Mouse (Mus musculus): Measurements from ENCODE around the gene Thpo. TPM values are rescaled to one million over a fixed set of nuclear protein-coding genes. Genes with fewer than 3 reads are reported as not detected.

Gene Thpo
- polyA plus RNA-seq, 1 experiment = 1.1 TPM

- Histone ChIP-seq H3K4me1 (ENCODE audit: control insufficient read depth, insufficient read depth, low read length) (0 out of 2 replicates have a peak, but pooled peaks cover 3% of the 10 kb centered on the region), H3K4me3 (replicated peaks; ENCODE audit: extremely low read depth, low read depth, low read length) (no peak overlapping the region)
- TF ChIP-seq POLR2A (IDR thresholded peaks at IDR 0.05; ENCODE audit: borderline replicate concordance, extremely low read depth, low read depth, low read length) (no peak), CTCF (IDR thresholded peaks at IDR 0.05; ENCODE audit: insufficient read depth, low read length) (no peak)
- DNase-seq = no peak
- WGBS = 29% methylated on average over 5 of the region's 5 CpGs
Observed at GRCm38 (mm10) chr16:20730293-20730711, 4.0 kb downstream of the Thpo start.

GRCm38 (mm10) chr16:20726384-20726783, 7.9 kb downstream of the Thpo start:
- no peak for DNase-seq
- no peaks in the 10 kb centered on the region for H3K4me1 ChIP-seq (ENCODE audit: control insufficient read depth, insufficient read depth, low read length)
- H3K4me3 ChIP-seq (replicated peaks; ENCODE audit: extremely low read depth, low read depth, low read length) = no peak overlapping the region
- 47% methylated on average over 1 of the region's 1 CpGs for WGBS
- TF ChIP-seq POLR2A (IDR thresholded peaks at IDR 0.05; ENCODE audit: borderline replicate concordance, extremely low read depth, low read depth, low read length) (no peak), CTCF (IDR thresholded peaks at IDR 0.05; ENCODE audit: insufficient read depth, low read length) (no peak)

- TF ChIP-seq CTCF (IDR thresholded peaks at IDR 0.05; ENCODE audit: insufficient read depth, low read length) = no peak
- TF ChIP-seq POLR2A (IDR thresholded peaks at IDR 0.05; ENCODE audit: borderline replicate concordance, extremely low read depth, low read depth, low read length) = no peak
- 78% methylated on average over 4 of the region's 4 CpGs for WGBS
- H3K4me1 ChIP-seq (ENCODE audit: control insufficient read depth, insufficient read depth, low read length) = no peaks in the 10 kb centered on the region
- no peak for DNase-seq
- H3K4me3 ChIP-seq (replicated peaks; ENCODE audit: extremely low read depth, low read depth, low read length) = no peak overlapping the region
Observed at GRCm38 (mm10) chr16:20725750-20726149, 8.6 kb downstream of the Thpo start.

GRCm38 (mm10) chr16:20725321-20725720, 9.0 kb downstream of the Thpo start:
- no peaks in the 10 kb centered on the region for H3K4me1 ChIP-seq (ENCODE audit: control insufficient read depth, insufficient read depth, low read length)

GRCm38 (mm10) chr16:20724338-20724748, 10.0 kb downstream of the Thpo start:
- WGBS = 30% methylated on average over 5 of the region's 5 CpGs

More at GRCm38 (mm10) chr16:20725321-20725720, 9.0 kb downstream of the Thpo start:
- no peak for DNase-seq
- TF ChIP-seq POLR2A (IDR thresholded peaks at IDR 0.05; ENCODE audit: borderline replicate concordance, extremely low read depth, low read depth, low read length) (no peak), CTCF (IDR thresholded peaks at IDR 0.05; ENCODE audit: insufficient read depth, low read length) (no peak)
- 90% methylated on average over 7 of the region's 7 CpGs for WGBS
- no peak overlapping the region for H3K4me3 ChIP-seq (replicated peaks; ENCODE audit: extremely low read depth, low read depth, low read length)

GRCm38 (mm10) chr16:20723247-20723646, 11.1 kb downstream of the Thpo start:
- no peak for DNase-seq
- WGBS = 61% methylated on average over 4 of the region's 4 CpGs
- Histone ChIP-seq H3K4me3 (replicated peaks; ENCODE audit: extremely low read depth, low read depth, low read length) (no peak overlapping the region), H3K4me1 (ENCODE audit: control insufficient read depth, insufficient read depth, low read length) (no peaks in the 10 kb centered on the region)
- TF ChIP-seq POLR2A (IDR thresholded peaks at IDR 0.05; ENCODE audit: borderline replicate concordance, extremely low read depth, low read depth, low read length) (no peak), CTCF (IDR thresholded peaks at IDR 0.05; ENCODE audit: insufficient read depth, low read length) (no peak)

More at GRCm38 (mm10) chr16:20724338-20724748, 10.0 kb downstream of the Thpo start:
- peak; percentile 47 for DNase-seq
- TF ChIP-seq POLR2A (IDR thresholded peaks at IDR 0.05; ENCODE audit: borderline replicate concordance, extremely low read depth, low read depth, low read length) (no peak), CTCF (IDR thresholded peaks at IDR 0.05; ENCODE audit: insufficient read depth, low read length) (peak; percentile 78)
- Histone ChIP-seq H3K4me1 (ENCODE audit: control insufficient read depth, insufficient read depth, low read length) (no peaks in the 10 kb centered on the region), H3K4me3 (replicated peaks; ENCODE audit: extremely low read depth, low read depth, low read length) (no peak overlapping the region)

GRCm38 (mm10) chr16:20722736-20723135, 11.6 kb downstream of the Thpo start:
- no peak overlapping the region for H3K4me3 ChIP-seq (replicated peaks; ENCODE audit: extremely low read depth, low read depth, low read length)
- no peaks in the 10 kb centered on the region for H3K4me1 ChIP-seq (ENCODE audit: control insufficient read depth, insufficient read depth, low read length)
- DNase-seq = no peak
- WGBS = 56% methylated on average over 4 of the region's 4 CpGs
- no peak for TF ChIP-seq POLR2A (IDR thresholded peaks at IDR 0.05; ENCODE audit: borderline replicate concordance, extremely low read depth, low read depth, low read length)
- TF ChIP-seq CTCF (IDR thresholded peaks at IDR 0.05; ENCODE audit: insufficient read depth, low read length) = no peak

GRCm38 (mm10) chr16:20721808-20722207, 12.5 kb downstream of the Thpo start:
- no peak for DNase-seq
- Histone ChIP-seq H3K4me1 (ENCODE audit: control insufficient read depth, insufficient read depth, low read length) (no peaks in the 10 kb centered on the region), H3K4me3 (replicated peaks; ENCODE audit: extremely low read depth, low read depth, low read length) (no peak overlapping the region)
- WGBS = 80% methylated on average over 10 of the region's 10 CpGs
- no peak for TF ChIP-seq POLR2A (IDR thresholded peaks at IDR 0.05; ENCODE audit: borderline replicate concordance, extremely low read depth, low read depth, low read length)
- no peak for TF ChIP-seq CTCF (IDR thresholded peaks at IDR 0.05; ENCODE audit: insufficient read depth, low read length)

- under 1% methylated on average over 18 of the region's 18 CpGs for WGBS
- TF ChIP-seq POLR2A (IDR thresholded peaks at IDR 0.05; ENCODE audit: borderline replicate concordance, extremely low read depth, low read depth, low read length) (no peak), CTCF (IDR thresholded peaks at IDR 0.05; ENCODE audit: insufficient read depth, low read length) (no peak)
Observed at GRCm38 (mm10) chr16:20717978-20718670, 16.2 kb downstream of the Thpo start.

More at GRCm38 (mm10) chr16:20717978-20718670, 16.2 kb downstream of the Thpo start:
- Histone ChIP-seq H3K4me3 (replicated peaks; ENCODE audit: extremely low read depth, low read depth, low read length) (peak overlapping the region; percentile 84), H3K4me1 (ENCODE audit: control insufficient read depth, insufficient read depth, low read length) (no peaks in the 10 kb centered on the region)
- no peak for DNase-seq
